Mouse (Mus musculus) right cerebral cortex, adult 2 months (tissue): ENCODE measurements around the gene Klrd1.
A peak's percentile ranks its signal among the peaks of the same experiment; 100 is the strongest.
"Not testable (repeated sequence)": the region's sequence is repeated elsewhere in the genome, so short reads cannot be mapped to it uniquely, and the experiment has no call there.

Experiments used
- DNase-seq, 2 experiments: peaks; one replicate each; pipeline ENCODE4 v3.0.0; 2021 to 2022; ENCODE audit warnings: low spot score in 2 of 2

Klrd1 gene

GRCm38 (mm10) chr6:129591508-129591907, at the start of gene Klrd1:
Gene Klrd1, plus strand, starts transcription at chr6:129591782.
- DNase-seq, result no peak

GRCm38 (mm10) chr6:129541931-129542330, 49.7 kb upstream of the Klrd1 start:
- DNase-seq, result no peak

- peak in 1 of 2 experiments; percentile 10 for DNase-seq
Observed at GRCm38 (mm10) chr6:129542540-129542939, 49.0 kb upstream of the Klrd1 start.

DNA sequence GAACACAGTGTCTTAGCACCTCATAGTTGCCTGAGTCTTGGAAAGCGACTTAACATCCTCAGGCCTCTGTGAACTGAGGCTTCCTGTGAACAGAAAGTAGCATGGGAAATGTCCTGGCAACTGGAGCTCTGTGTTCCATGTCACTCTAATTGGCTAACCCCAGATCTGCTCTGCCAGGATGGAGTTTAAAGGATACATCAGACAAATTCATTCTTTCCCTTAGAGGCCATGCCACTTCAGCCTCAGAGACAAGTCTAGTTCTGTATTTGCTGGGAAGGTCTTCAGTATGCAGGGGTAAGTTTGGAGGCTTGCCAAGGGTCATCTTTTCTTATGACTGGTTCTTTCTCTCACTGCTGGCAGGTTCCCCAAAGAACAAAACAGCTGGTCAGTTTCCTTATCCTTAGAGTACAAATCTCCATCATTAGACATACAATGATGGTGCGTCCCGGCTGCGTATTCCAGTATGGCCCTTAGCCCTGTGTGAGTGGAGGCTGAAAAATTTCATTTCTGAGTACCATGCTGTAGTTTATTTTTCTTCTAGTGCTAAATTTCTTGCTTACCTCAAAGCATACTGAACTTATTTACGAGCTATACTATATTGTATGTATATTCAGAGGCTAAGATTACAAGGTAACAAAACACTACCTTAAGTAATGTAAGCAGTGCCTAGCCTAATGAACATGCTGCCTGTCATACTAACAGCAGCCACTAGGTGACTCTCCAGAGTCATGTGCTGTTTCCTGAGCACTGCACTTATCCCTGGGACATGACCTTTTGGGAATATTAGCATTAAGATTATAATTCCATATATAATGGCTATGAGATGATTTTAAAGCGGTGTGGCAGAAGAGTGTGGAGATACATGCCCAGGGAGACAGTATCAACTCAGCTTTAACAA, 47.6 kb upstream of the Klrd1 start:
- DNase-seq, result peak; percentile 81 to 84

- DNase-seq, result no peak
Observed at GRCm38 (mm10) chr6:129547277-129547676, 44.3 kb upstream of the Klrd1 start.

GRCm38 (mm10) chr6:129548009-129548408, 43.6 kb upstream of the Klrd1 start:
- DNase-seq, result no peak

- no peak for DNase-seq
Observed at GRCm38 (mm10) chr6:129557298-129558023, 34.1 kb upstream of the Klrd1 start.

- peak; percentile 77 to 83 for DNase-seq
Observed at GRCm38 (mm10) chr6:129558946-129559640, 32.5 kb upstream of the Klrd1 start.

- DNase-seq, result no peak
Observed at GRCm38 (mm10) chr6:129559641-129560027, 31.9 kb upstream of the Klrd1 start.

DNA sequence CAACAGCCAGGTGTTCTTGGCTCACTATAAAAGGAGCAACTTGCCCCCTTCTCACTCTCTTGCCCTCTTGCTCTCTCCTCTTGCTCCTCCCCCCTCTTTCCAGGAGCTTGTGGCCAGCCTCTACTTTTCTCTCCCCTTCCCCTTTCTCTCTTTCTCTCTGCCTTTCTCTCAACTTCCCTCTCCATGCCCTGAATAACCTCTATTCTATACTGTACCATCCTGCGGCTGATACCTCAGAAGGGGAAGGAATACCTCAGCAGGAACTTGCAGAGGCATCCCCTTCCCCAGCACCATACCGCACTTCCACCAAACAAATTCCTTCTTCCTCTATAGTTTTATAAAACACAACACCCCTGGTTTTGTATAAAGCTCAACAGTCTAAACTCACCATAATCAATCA, 26.3 kb upstream of the Klrd1 start:
- DNase-seq, result no peak

GRCm38 (mm10) chr6:129575315-129575714, 16.3 kb upstream of the Klrd1 start:
- no peak for DNase-seq

DNA sequence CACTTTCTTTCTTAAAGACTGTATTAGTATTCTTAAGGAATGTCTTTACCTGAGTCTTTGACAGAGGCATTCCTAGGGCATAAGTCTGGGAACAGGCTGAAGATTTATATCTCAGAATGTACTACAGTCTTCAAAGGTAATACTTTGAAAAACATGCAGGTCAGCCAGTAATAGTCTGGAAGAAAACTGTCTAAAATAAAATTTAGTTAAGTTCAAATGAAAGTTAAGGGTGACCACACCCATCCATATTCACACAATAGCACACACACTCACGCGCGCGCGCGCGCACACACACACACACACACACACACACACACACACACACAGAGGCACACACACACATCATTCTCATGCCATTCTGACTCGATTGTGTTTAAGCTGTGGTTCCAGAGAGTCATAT, 14.0 kb upstream of the Klrd1 start, which contains the start of gene Klre1:
TSS of gene Klre1 (plus strand) at position 301 of the 400 bp plus-strand sequence.
- DNase-seq, result no peak

DNA sequence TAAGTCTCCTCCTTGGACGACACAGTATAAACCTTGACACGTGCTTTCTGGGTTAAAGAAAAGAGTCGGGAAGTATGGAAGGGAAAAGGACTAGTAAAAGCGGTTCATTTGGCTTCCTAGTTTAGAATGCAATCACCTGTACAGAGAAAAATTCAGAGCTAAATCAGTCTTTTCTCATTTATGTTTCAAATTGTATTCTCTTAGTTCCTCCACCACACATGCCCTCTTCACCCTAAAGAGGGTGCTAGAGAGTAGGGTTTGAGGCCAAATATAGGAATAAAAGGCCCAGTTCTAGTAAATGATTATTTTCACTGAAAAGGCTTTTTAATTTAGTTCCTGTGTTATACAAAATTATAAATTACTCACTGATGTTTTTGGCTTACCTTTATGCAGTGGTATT, 10.3 kb upstream of the Klrd1 start:
- DNase-seq, result no peak

- DNase-seq, result no peak
Observed at GRCm38 (mm10) chr6:129581896-129582295, 9.7 kb upstream of the Klrd1 start.

DNA sequence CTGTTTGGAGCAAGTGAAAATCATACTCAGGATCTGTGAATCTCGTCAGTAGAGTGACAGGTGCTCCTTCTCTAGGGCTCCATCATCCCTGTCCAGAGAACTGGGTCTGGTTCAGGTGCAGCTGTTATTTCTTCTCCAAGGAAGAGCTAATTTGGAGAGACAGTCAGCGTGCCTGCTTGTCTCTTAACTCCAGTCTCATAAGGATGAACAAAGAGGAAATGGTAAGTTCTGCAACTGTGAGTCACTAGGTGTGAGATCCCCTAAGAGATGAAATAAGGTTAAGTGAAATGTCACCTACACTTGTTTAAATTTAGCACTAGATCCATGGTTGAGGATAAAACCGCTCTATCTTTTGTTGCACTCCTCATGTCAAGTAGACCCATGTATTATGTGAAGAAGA, 8.6 kb upstream of the Klrd1 start:
- DNase-seq, result no peak

GRCm38 (mm10) chr6:129608372-129608771, 16.8 kb downstream of the Klrd1 start:
- DNase-seq, result no peak

DNA sequence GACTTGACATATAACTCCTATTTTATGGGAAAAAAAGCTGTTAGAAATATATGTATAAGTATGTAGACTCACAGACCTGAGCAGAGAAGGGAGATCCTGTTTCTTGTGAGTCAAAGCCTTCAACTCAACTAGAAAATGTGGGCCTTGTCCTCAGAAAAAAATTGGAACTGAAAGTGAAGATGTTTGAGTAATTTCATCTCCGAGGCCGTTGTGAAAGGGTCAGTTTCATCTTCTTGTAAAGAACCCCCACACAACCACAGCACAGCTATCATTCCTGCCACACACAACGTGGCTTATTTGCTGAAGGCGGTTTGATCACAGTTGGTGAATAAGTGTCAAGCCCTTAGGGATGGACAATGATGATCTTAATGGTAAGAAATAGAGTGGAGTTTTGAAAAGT, 32.2 kb downstream of the Klrd1 start, which contains the start of gene Klrk1:
TSS of gene Klrk1 (minus strand) at position 130 of the 400 bp plus-strand sequence.
- DNase-seq, result no peak

DNA sequence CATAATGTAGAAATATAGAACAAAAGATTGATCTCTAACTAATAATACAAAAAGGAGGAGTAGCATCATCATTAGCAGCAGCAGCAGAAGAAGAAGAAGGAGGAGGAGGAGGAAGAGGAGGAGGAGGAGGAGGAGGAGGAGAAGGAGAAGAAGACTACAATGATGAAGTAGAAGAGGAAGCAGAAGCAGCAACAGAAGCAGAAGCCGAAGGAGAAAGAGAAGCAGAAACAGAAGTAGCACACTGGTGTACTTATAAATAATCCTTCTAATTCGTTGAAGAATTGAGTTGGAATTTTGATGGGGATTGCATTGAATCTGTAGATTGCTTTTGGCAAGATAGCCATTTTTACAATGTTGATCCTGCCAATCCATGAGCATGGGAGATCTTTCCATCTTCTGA, 39.5 kb downstream of the Klrd1 start:
- not testable (repeated sequence) for DNase-seq

GRCm38 (mm10) chr6:129643237-129643636, 51.7 kb downstream of the Klrd1 start, which contains the start of gene Klrc3:
Gene Klrc3, minus strand, starts transcription at chr6:129643337.
- DNase-seq, result not testable (repeated sequence)

GRCm38 (mm10) chr6:129644054-129644453, 52.5 kb downstream of the Klrd1 start:
- DNase-seq, result not testable (repeated sequence)
